Mouse (Mus musculus): ENCODE data around the gene Slc41a3. TPM values are rescaled to one million over a fixed set of nuclear protein-coding genes. Genes with fewer than 3 reads are reported as not detected.
A peak's percentile ranks its signal among the peaks of the same experiment; 100 is the strongest.
"Not testable (repeated sequence)": the region's sequence is repeated elsewhere in the genome, so short reads cannot be mapped to it uniquely, and the experiment has no call there.

The Slc41a3 gene
- polyA plus RNA-seq, 1 experiment from 2014 or later: 5.8 TPM

- H3K27me3 ChIP-seq (replicated peaks): no peaks in the 10 kb centered on the region
- H3K4me3 ChIP-seq: no peak overlapping the region
- WGBS: 91% methylated on average over 7 of the region's 7 CpGs
- H3K4me1 ChIP-seq: no peaks in the 10 kb centered on the region
- no peak overlapping the region for H3K4me2 ChIP-seq
- no peaks in the 10 kb centered on the region for H3K9me3 ChIP-seq
- no peak overlapping the region for H3K27ac ChIP-seq
- ATAC-seq (replicated peaks): no peak
- H3K9ac ChIP-seq: no peak overlapping the region
- no peaks in the 10 kb centered on the region for H3K36me3 ChIP-seq (replicated peaks)
Observed at GRCm38 (mm10) chr6:90630427-90630826, 25.9 kb downstream of the Slc41a3 start.

GRCm38 (mm10) chr6:90632526-90632925 is 28.0 kb downstream of the Slc41a3 start:
- ATAC-seq (replicated peaks); H3K9me3 ChIP-seq; H3K4me3 ChIP-seq; H3K9ac ChIP-seq; H3K27me3 ChIP-seq (replicated peaks); H3K4me2 ChIP-seq; H3K27ac ChIP-seq; H3K36me3 ChIP-seq (replicated peaks); H3K4me1 ChIP-seq: not testable (repeated sequence)
- WGBS: 69% methylated on average over 3 of the region's 3 CpGs

DNA sequence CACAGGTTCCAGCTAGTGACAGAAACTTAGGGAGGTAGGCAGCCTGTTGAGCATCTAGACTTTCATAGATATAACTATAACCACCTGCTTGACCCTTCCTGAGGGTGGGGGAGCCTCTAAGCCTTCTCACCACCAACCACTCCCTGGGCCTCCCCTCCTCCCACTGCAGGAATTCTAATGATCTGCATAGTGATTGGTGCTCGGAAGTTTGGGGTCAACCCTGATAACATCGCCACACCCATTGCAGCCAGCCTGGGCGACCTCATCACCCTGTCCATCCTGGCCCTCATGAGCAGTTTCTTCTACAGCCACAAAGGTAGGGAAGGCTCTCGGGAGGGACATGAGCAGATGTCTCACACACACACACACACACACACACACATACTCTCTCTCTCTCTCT is 30.6 kb downstream of the Slc41a3 start:
- no peaks in the 10 kb centered on the region for H3K4me1 ChIP-seq
- H3K9ac ChIP-seq: no peak overlapping the region
- H3K4me2 ChIP-seq: no peak overlapping the region
- no peak for ATAC-seq (replicated peaks)
- 45% methylated on average over 4 of the region's 4 CpGs for WGBS
- no peaks in the 10 kb centered on the region for H3K27me3 ChIP-seq (replicated peaks)
- no peaks in the 10 kb centered on the region for H3K36me3 ChIP-seq (replicated peaks)
- no peaks in the 10 kb centered on the region for H3K9me3 ChIP-seq
- H3K4me3 ChIP-seq: no peak overlapping the region
- H3K27ac ChIP-seq: no peak overlapping the region

DNA sequence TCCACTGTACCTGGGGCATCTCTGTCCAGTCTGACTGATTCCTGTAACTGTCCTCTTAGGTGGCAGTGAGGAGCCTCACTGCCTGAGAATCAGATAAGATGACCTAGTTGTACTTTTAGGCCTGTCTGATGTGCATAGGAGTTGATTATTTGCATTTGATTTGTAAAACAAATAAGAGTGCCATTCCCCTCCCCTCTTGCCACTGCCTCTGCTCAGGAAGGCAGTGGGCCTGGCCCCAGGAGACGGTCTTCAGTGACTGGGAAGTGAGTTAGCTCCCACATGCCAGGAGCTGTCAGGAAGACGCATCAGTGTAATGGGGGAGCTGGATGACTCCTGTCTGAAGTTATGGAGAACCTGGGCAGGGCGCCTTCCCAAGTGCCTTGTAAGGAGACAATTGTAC is 31.1 kb downstream of the Slc41a3 start:
- ATAC-seq (replicated peaks): no peak
- Histone ChIP-seq H3K9me3 (no peaks in the 10 kb centered on the region), H3K36me3 (replicated peaks) (no peaks in the 10 kb centered on the region), H3K27ac (no peak overlapping the region), H3K4me1 (no peaks in the 10 kb centered on the region), H3K27me3 (replicated peaks) (no peaks in the 10 kb centered on the region), H3K4me3 (no peak overlapping the region), H3K4me2 (no peak overlapping the region), H3K9ac (no peak overlapping the region)
- WGBS: 56% methylated on average over 3 of the region's 3 CpGs

DNA sequence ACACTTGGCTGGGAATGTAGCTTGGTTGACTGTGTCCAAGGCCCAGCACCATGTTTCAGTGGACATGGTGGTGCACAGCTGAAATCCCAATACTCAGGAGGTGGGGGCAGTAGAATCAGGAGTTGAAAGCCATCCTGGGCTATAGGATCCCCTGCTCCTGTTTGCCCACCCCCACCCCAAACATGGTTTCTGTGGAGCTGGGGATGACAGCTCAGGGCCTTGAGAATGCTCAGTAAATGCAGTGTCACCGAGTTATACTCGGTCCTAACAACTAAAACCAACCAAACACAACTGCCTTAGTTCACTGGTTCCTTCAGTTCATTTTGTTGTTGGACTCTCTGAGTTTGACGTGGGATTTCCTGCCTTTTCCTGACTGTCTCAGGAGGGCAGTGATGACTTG is 38.5 kb downstream of the Slc41a3 start:
- Histone ChIP-seq H3K4me3 (no peak overlapping the region), H3K9me3 (no peaks in the 10 kb centered on the region), H3K4me1 (no peaks in the 10 kb centered on the region), H3K4me2 (no peak overlapping the region), H3K36me3 (replicated peaks) (no peaks in the 10 kb centered on the region), H3K9ac (no peak overlapping the region), H3K27ac (no peak overlapping the region), H3K27me3 (replicated peaks) (no peaks in the 10 kb centered on the region)
- 83% methylated on average over 3 of the region's 3 CpGs for WGBS
- no peak for ATAC-seq (replicated peaks)

DNA sequence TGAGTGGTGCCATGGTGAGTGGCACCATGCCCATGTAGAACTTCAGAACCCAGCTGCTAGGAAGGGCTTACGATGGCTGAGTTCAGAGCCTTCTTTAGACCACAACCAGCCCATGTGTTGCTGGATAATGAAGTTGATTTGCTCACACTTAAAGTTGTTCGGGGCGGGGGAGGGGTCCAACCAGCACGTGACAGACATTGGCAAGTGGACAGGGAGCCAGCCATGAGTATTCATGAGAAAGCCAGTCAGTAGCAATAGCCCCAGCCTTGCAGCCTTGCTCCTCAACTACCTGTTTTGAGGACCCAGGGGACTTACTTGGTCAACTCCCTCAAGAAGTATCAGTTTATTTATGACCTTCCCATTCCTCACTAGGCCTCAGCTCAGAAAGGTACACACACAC is 40.4 kb downstream of the Slc41a3 start:
- H3K9ac ChIP-seq: no peak overlapping the region
- ATAC-seq (replicated peaks): 0 out of 2 replicates have a peak, but pooled peaks have one; percentile 11
- no peak overlapping the region for H3K27ac ChIP-seq
- 59% methylated on average over 4 of the region's 4 CpGs for WGBS
- no peaks in the 10 kb centered on the region for H3K9me3 ChIP-seq
- no peaks in the 10 kb centered on the region for H3K27me3 ChIP-seq (replicated peaks)
- no peak overlapping the region for H3K4me3 ChIP-seq
- no peaks in the 10 kb centered on the region for H3K4me1 ChIP-seq
- H3K4me2 ChIP-seq: no peak overlapping the region
- H3K36me3 ChIP-seq (replicated peaks): no peaks in the 10 kb centered on the region

GRCm38 (mm10) chr6:90648391-90648790 is 43.9 kb downstream of the Slc41a3 start:
- H3K36me3 ChIP-seq (replicated peaks): no peaks in the 10 kb centered on the region
- H3K4me3 ChIP-seq: no peak overlapping the region
- H3K9ac ChIP-seq: no peak overlapping the region
- H3K4me1 ChIP-seq: no peaks in the 10 kb centered on the region
- H3K9me3 ChIP-seq: no peaks in the 10 kb centered on the region
- ATAC-seq (replicated peaks): no peak
- no peak overlapping the region for H3K27ac ChIP-seq
- H3K27me3 ChIP-seq (replicated peaks): no peaks in the 10 kb centered on the region
- H3K4me2 ChIP-seq: no peak overlapping the region
- WGBS: 88% methylated on average over 6 of the region's 6 CpGs

GRCm38 (mm10) chr6:90649279-90649678 is 44.8 kb downstream of the Slc41a3 start:
- H3K27ac ChIP-seq: no peak overlapping the region
- WGBS: 81% methylated on average over 4 of the region's 4 CpGs
- H3K4me1 ChIP-seq: no peaks in the 10 kb centered on the region
- no peak overlapping the region for H3K4me3 ChIP-seq
- H3K9ac ChIP-seq: no peak overlapping the region
- H3K4me2 ChIP-seq: no peak overlapping the region
- no peaks in the 10 kb centered on the region for H3K9me3 ChIP-seq
- H3K36me3 ChIP-seq (replicated peaks): no peaks in the 10 kb centered on the region
- ATAC-seq (replicated peaks): no peak
- no peaks in the 10 kb centered on the region for H3K27me3 ChIP-seq (replicated peaks)

DNA sequence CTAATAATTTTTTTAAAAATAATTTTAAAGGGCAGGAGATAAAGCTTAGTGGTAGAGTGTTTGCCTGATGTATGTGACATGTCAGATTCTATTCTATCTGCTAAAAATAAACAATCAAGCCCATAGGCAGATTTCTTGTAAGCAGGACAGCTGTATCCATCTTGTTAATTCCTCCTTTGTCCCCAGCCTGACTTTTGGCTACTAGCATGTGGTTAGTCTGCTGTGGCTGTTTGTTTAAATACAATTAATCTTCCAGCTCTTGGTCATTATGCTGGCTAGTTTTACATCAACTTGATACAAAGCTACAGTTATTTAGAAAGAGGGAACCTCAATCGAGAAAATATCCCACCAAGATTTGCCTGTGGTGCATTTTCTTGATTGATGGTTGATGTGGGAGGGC is 46.1 kb downstream of the Slc41a3 start:
- Histone ChIP-seq H3K36me3 (replicated peaks) (no peaks in the 10 kb centered on the region), H3K4me1 (no peaks in the 10 kb centered on the region), H3K4me2 (no peak overlapping the region), H3K27me3 (replicated peaks) (no peaks in the 10 kb centered on the region), H3K9ac (no peak overlapping the region), H3K27ac (no peak overlapping the region), H3K9me3 (no peaks in the 10 kb centered on the region), H3K4me3 (no peak overlapping the region)
- 67% methylated on average over 1 of the region's 1 CpGs for WGBS
- ATAC-seq (replicated peaks): no peak

GRCm38 (mm10) chr6:90653736-90654135 is 49.2 kb downstream of the Slc41a3 start:
- WGBS: 67% methylated on average over 2 of the region's 2 CpGs
- no peaks in the 10 kb centered on the region for H3K36me3 ChIP-seq (replicated peaks)
- H3K4me1 ChIP-seq: no peaks in the 10 kb centered on the region
- H3K9ac ChIP-seq: no peak overlapping the region
- H3K27ac ChIP-seq: no peak overlapping the region
- H3K27me3 ChIP-seq (replicated peaks): no peaks in the 10 kb centered on the region
- ATAC-seq (replicated peaks): no peak; the same call in 1 of the 2 replicates
- no peak overlapping the region for H3K4me2 ChIP-seq
- H3K9me3 ChIP-seq: no peaks in the 10 kb centered on the region
- H3K4me3 ChIP-seq: no peak overlapping the region

GRCm38 (mm10) chr6:90656344-90656850 is 51.9 kb downstream of the Slc41a3 start:
- H3K27ac ChIP-seq; H3K4me2 ChIP-seq; H3K9me3 ChIP-seq; H3K27me3 ChIP-seq (replicated peaks); H3K9ac ChIP-seq; H3K4me1 ChIP-seq; H3K4me3 ChIP-seq; ATAC-seq (replicated peaks); H3K36me3 ChIP-seq (replicated peaks): not testable (repeated sequence)
- WGBS: 75% methylated on average over 2 of the region's 2 CpGs

- Histone ChIP-seq H3K4me3 (no peak overlapping the region), H3K27ac (no peak overlapping the region), H3K9ac (no peak overlapping the region), H3K27me3 (replicated peaks) (no peaks in the 10 kb centered on the region), H3K36me3 (replicated peaks) (peaks cover 13% of the 10 kb centered on the region; the same call in 1 of the 2 replicates), H3K9me3 (no peaks in the 10 kb centered on the region), H3K4me2 (no peak overlapping the region), H3K4me1 (no peaks in the 10 kb centered on the region)
- WGBS: 82% methylated on average over 2 of the region's 2 CpGs
- no peak for ATAC-seq (replicated peaks)
Observed at GRCm38 (mm10) chr6:90659913-90660312, 55.4 kb downstream of the Slc41a3 start.

DNA sequence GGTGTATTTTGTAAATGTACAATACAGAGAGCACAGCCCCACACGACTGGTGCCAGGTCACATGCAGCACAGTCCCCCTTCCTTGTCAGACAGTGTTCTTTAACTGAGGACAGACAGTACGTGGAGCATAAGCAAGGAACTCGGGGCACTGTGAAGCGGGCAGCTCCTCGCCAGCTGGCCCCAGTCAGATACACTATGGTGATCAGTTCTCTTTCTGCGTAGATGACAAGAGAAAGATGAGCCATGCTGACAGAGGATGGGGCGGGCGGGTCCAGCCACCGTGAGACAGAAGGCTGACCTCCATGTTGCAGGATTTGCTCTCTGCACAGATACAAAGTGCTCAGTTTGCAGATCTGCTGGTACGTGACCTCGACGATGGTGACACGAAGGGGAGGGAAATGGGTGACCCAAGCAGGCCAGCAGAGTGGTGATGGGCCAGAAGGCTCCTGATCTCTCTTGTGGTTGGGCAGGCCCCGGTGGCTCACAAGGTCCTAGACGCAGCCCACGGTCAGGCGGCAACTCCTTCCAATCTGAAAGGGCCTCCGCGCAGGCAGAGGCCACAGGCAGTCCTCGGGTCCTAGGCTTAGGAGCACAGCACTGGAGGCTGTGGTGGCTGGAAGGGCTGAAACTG is 56.0 kb downstream of the Slc41a3 start:
- Histone ChIP-seq H3K4me3 (no peak overlapping the region), H3K27me3 (replicated peaks) (no peaks in the 10 kb centered on the region), H3K27ac (no peak overlapping the region), H3K36me3 (replicated peaks) (peaks cover 17% of the 10 kb centered on the region; the same call in 1 of the 2 replicates), H3K4me2 (no peak overlapping the region), H3K9ac (no peak overlapping the region), H3K4me1 (no peaks in the 10 kb centered on the region), H3K9me3 (no peaks in the 10 kb centered on the region)
- WGBS: 83% methylated on average over 20 of the region's 20 CpGs
- 0 out of 2 replicates have a peak, but pooled peaks have one; percentile 1 for ATAC-seq (replicated peaks)
